Mouse (Mus musculus): Measurements from ENCODE around the gene Akap5. TPM values are rescaled to one million over a fixed set of nuclear protein-coding genes. Genes with fewer than 3 reads are reported as not detected.

The Akap5 gene
- polyA plus RNA-seq, 1 experiment from 2014 or later: 1.1 TPM

GRCm38 (mm10) chr12:76288494-76288893 lies 36.2 kb upstream of the Akap5 start:
- no peaks in the 10 kb centered on the region for H3K27me3 ChIP-seq (replicated peaks; ENCODE audit: control insufficient read depth, insufficient read depth, low read length)
- H3K4me1 ChIP-seq (ENCODE audit: control insufficient read depth, insufficient read depth, low read length): no peaks in the 10 kb centered on the region
- no peak overlapping the region for H3K27ac ChIP-seq (replicated peaks; ENCODE audit: low read depth, low read length)
- peaks cover 58% of the 10 kb centered on the region for H3K36me3 ChIP-seq (ENCODE audit: control insufficient read depth, insufficient read depth, low read length)
- H3K4me3 ChIP-seq (ENCODE audit: low read depth, low read length): no peak overlapping the region
- H3K4me2 ChIP-seq (ENCODE audit: low read depth, low read length): no peak overlapping the region
- 89% methylated on average over 5 of the region's 5 CpGs for WGBS
- DNase-seq (ENCODE audit: low spot score) (no peak), ATAC-seq (ENCODE audit: low read depth) (no peak)
- H3K9me3 ChIP-seq (ENCODE audit: control insufficient read depth, low read length): no peaks in the 10 kb centered on the region
- no peak overlapping the region for H3K9ac ChIP-seq (ENCODE audit: low read depth, low read length)

- H3K27ac ChIP-seq (replicated peaks; ENCODE audit: low read depth, low read length): no peak overlapping the region
- 96% methylated on average over 12 of the region's 12 CpGs for WGBS
- DNase-seq (ENCODE audit: low spot score): no peak
These were observed 35.3 kb upstream of the Akap5 start for GRCm38 (mm10) chr12:76289428-76289827.

DNA sequence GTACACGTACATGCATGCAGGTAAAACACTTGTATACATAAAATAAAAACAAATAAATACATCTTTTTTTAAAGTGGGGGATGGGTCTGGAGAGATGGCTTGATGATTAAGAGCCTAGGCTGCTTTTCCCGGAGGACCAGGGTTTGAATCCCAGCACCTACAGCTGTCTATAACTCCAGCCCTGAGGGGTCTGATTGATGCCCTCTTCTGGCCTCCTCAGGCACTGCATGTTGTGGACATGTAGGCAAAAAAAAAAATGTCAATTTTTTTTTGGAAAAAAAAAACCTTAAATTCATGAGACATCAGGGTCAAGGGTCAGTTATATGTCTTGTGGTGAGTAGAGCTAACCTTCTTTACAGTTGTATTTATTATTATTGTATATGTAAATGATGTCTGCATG lies 34.4 kb upstream of the Akap5 start:
- Histone ChIP-seq H3K4me1 (ENCODE audit: control insufficient read depth, insufficient read depth, low read length) (no peaks in the 10 kb centered on the region), H3K9me3 (ENCODE audit: control insufficient read depth, low read length) (no peaks in the 10 kb centered on the region), H3K27me3 (replicated peaks; ENCODE audit: control insufficient read depth, insufficient read depth, low read length) (no peaks in the 10 kb centered on the region), H3K27ac (replicated peaks; ENCODE audit: low read depth, low read length) (no peak overlapping the region), H3K9ac (ENCODE audit: low read depth, low read length) (no peak overlapping the region), H3K4me3 (ENCODE audit: low read depth, low read length) (no peak overlapping the region), H3K36me3 (ENCODE audit: control insufficient read depth, insufficient read depth, low read length) (peaks cover 57% of the 10 kb centered on the region), H3K4me2 (ENCODE audit: low read depth, low read length) (no peak overlapping the region)
- 94% methylated on average over 2 of the region's 2 CpGs for WGBS
- no peak for DNase-seq (ENCODE audit: low spot score)
- no peak for ATAC-seq (ENCODE audit: low read depth)

More at GRCm38 (mm10) chr12:76289428-76289827, 35.3 kb upstream of the Akap5 start:
- Histone ChIP-seq H3K9ac (ENCODE audit: low read depth, low read length) (no peak overlapping the region), H3K9me3 (ENCODE audit: control insufficient read depth, low read length) (no peaks in the 10 kb centered on the region), H3K27me3 (replicated peaks; ENCODE audit: control insufficient read depth, insufficient read depth, low read length) (no peaks in the 10 kb centered on the region), H3K36me3 (ENCODE audit: control insufficient read depth, insufficient read depth, low read length) (peaks cover 51% of the 10 kb centered on the region), H3K4me2 (ENCODE audit: low read depth, low read length) (no peak overlapping the region), H3K4me3 (ENCODE audit: low read depth, low read length) (no peak overlapping the region), H3K4me1 (ENCODE audit: control insufficient read depth, insufficient read depth, low read length) (no peaks in the 10 kb centered on the region)
- ATAC-seq (ENCODE audit: low read depth): no peak

DNA sequence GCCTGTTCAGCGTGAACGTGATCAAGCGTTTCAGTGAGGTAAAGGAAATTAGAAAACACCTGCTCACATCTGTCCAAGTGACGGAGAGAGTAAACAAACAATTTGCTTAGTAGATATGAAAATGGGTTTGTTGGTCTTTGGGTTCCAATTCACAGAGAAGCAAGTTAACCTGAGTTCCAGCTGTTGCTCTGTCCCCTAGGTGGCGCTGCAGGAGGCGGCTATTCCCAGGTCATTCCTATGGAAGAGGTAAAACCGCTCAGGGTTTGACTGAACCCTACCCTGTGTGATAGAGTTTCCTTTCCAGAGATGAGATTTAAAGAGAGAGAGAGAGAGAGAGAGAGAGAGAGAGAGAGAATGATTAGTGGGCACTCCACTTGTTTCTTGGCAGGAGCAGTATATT lies 31.5 kb upstream of the Akap5 start:
- H3K9ac ChIP-seq (ENCODE audit: low read depth, low read length): no peak overlapping the region
- no peaks in the 10 kb centered on the region for H3K9me3 ChIP-seq (ENCODE audit: control insufficient read depth, low read length)
- no peak overlapping the region for H3K27ac ChIP-seq (replicated peaks; ENCODE audit: low read depth, low read length)
- H3K4me1 ChIP-seq (ENCODE audit: control insufficient read depth, insufficient read depth, low read length): no peaks in the 10 kb centered on the region
- H3K4me3 ChIP-seq (ENCODE audit: low read depth, low read length): no peak overlapping the region
- 60% methylated on average over 7 of the region's 7 CpGs for WGBS
- peaks cover 71% of the 10 kb centered on the region for H3K36me3 ChIP-seq (ENCODE audit: control insufficient read depth, insufficient read depth, low read length)
- no peak overlapping the region for H3K4me2 ChIP-seq (ENCODE audit: low read depth, low read length)
- no peaks in the 10 kb centered on the region for H3K27me3 ChIP-seq (replicated peaks; ENCODE audit: control insufficient read depth, insufficient read depth, low read length)
- ATAC-seq (ENCODE audit: low read depth): no peak
- DNase-seq (ENCODE audit: low spot score): peak; percentile 48

DNA sequence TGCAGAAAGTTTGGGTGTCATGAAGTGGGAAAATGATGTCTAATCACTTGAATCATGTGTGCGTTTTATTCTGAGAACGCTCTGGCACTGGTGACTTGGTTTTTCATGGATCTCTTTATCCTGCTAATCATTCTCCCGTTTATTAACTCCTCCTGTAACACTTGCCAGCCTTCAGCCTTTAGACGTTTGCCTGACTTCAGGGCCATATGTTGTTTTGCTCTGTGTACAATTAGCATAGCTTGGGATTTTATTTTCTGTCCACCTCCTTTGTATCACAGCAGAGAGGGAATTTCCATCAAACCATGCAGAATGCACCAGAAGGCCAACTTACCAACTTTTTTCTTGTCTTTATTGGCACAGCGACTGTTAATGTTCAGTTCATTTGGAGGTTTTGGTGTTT lies 26.9 kb upstream of the Akap5 start:
- H3K36me3 ChIP-seq (ENCODE audit: control insufficient read depth, insufficient read depth, low read length): peaks cover 55% of the 10 kb centered on the region
- H3K4me3 ChIP-seq (ENCODE audit: low read depth, low read length): no peak overlapping the region
- no peak for DNase-seq (ENCODE audit: low spot score)
- H3K4me2 ChIP-seq (ENCODE audit: low read depth, low read length): no peak overlapping the region
- WGBS: 85% methylated on average over 5 of the region's 5 CpGs
- no peak overlapping the region for H3K27ac ChIP-seq (replicated peaks; ENCODE audit: low read depth, low read length)
- H3K27me3 ChIP-seq (replicated peaks; ENCODE audit: control insufficient read depth, insufficient read depth, low read length): no peaks in the 10 kb centered on the region
- ATAC-seq (ENCODE audit: low read depth): no peak
- H3K9me3 ChIP-seq (ENCODE audit: control insufficient read depth, low read length): no peaks in the 10 kb centered on the region
- no peaks in the 10 kb centered on the region for H3K4me1 ChIP-seq (ENCODE audit: control insufficient read depth, insufficient read depth, low read length)
- no peak overlapping the region for H3K9ac ChIP-seq (ENCODE audit: low read depth, low read length)

- Histone ChIP-seq H3K27ac (replicated peaks; ENCODE audit: low read depth, low read length) (no peak overlapping the region), H3K4me3 (ENCODE audit: low read depth, low read length) (no peak overlapping the region), H3K4me1 (ENCODE audit: control insufficient read depth, insufficient read depth, low read length) (no peaks in the 10 kb centered on the region), H3K9me3 (ENCODE audit: control insufficient read depth, low read length) (no peaks in the 10 kb centered on the region), H3K9ac (ENCODE audit: low read depth, low read length) (no peak overlapping the region), H3K36me3 (ENCODE audit: control insufficient read depth, insufficient read depth, low read length) (peaks cover 62% of the 10 kb centered on the region), H3K27me3 (replicated peaks; ENCODE audit: control insufficient read depth, insufficient read depth, low read length) (no peaks in the 10 kb centered on the region), H3K4me2 (ENCODE audit: low read depth, low read length) (no peak overlapping the region)
- DNase-seq (ENCODE audit: low spot score): no peak
- no peak for ATAC-seq (ENCODE audit: low read depth)
- 94% methylated on average over 9 of the region's 9 CpGs for WGBS
These were observed 25.3 kb upstream of the Akap5 start for GRCm38 (mm10) chr12:76299361-76299906.

DNA sequence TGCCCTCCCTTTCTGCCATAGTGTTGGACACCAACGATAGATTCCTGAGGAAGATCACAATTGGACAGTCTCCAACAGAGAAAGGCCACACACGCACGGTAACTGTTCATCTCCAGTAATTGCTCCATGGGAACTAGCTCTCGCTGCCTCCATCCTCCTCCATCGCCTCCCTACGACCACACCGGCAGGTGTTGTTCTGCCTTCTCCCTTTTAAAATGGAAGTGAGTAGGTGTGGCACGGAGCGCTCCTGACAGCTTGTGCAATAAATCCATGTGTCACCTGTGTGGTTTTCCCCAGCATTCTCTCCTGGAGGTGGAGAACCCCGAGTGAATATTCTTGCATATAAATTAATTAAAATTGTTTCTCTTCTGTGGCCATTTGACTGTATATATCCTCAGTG lies 24.3 kb upstream of the Akap5 start:
- Histone ChIP-seq H3K36me3 (ENCODE audit: control insufficient read depth, insufficient read depth, low read length) (peaks cover 53% of the 10 kb centered on the region), H3K4me1 (ENCODE audit: control insufficient read depth, insufficient read depth, low read length) (no peaks in the 10 kb centered on the region), H3K9ac (ENCODE audit: low read depth, low read length) (no peak overlapping the region), H3K4me3 (ENCODE audit: low read depth, low read length) (no peak overlapping the region), H3K27ac (replicated peaks; ENCODE audit: low read depth, low read length) (no peak overlapping the region), H3K9me3 (ENCODE audit: control insufficient read depth, low read length) (no peaks in the 10 kb centered on the region), H3K4me2 (ENCODE audit: low read depth, low read length) (no peak overlapping the region), H3K27me3 (replicated peaks; ENCODE audit: control insufficient read depth, insufficient read depth, low read length) (no peaks in the 10 kb centered on the region)
- no peak for ATAC-seq (ENCODE audit: low read depth)
- WGBS: 92% methylated on average over 10 of the region's 10 CpGs
- DNase-seq (ENCODE audit: low spot score): no peak

DNA sequence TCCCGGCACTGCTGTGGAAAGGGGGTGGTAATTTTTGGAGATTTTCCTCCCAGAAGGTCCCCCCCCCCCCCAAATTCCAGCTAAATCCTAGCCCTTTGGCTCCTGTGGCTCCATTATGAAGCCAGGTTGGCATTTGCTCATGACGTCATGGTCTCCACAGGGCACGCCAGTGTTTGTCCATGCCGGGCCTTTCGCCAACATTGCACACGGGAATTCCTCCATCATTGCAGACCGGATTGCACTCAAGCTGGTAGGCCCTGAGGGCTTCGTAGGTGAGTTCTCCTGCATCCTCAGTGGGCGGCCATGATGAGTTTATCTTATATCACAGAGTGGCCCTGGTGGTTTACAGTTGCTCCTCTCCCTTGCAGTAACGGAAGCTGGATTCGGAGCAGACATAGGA lies 21.2 kb upstream of the Akap5 start:
- WGBS: 85% methylated on average over 11 of the region's 11 CpGs
- DNase-seq (ENCODE audit: low spot score): no peak

GRCm38 (mm10) chr12:76304199-76304598 lies 20.5 kb upstream of the Akap5 start:
- DNase-seq (ENCODE audit: low spot score) (peak; percentile 56), ATAC-seq (ENCODE audit: low read depth) (no peak)
- Histone ChIP-seq H3K4me2 (ENCODE audit: low read depth, low read length) (no peak overlapping the region), H3K9me3 (ENCODE audit: control insufficient read depth, low read length) (no peaks in the 10 kb centered on the region), H3K27me3 (replicated peaks; ENCODE audit: control insufficient read depth, insufficient read depth, low read length) (no peaks in the 10 kb centered on the region), H3K4me3 (ENCODE audit: low read depth, low read length) (no peak overlapping the region), H3K4me1 (ENCODE audit: control insufficient read depth, insufficient read depth, low read length) (peaks cover 9% of the 10 kb centered on the region; the same call in 1 of the 2 replicates), H3K36me3 (ENCODE audit: control insufficient read depth, insufficient read depth, low read length) (peaks cover 53% of the 10 kb centered on the region), H3K27ac (replicated peaks; ENCODE audit: low read depth, low read length) (0 out of 2 replicates have a peak overlapping the region, but pooled peaks have one; percentile 21), H3K9ac (ENCODE audit: low read depth, low read length) (no peak overlapping the region)
- WGBS: 58% methylated on average over 4 of the region's 4 CpGs

More for the DNA sequence above, 21.2 kb upstream of the Akap5 start:
- Histone ChIP-seq H3K27ac (replicated peaks; ENCODE audit: low read depth, low read length) (0 out of 2 replicates have a peak overlapping the region, but pooled peaks have one; percentile 21), H3K4me1 (ENCODE audit: control insufficient read depth, insufficient read depth, low read length) (peaks cover 9% of the 10 kb centered on the region; the same call in 1 of the 2 replicates), H3K9me3 (ENCODE audit: control insufficient read depth, low read length) (no peaks in the 10 kb centered on the region), H3K9ac (ENCODE audit: low read depth, low read length) (no peak overlapping the region), H3K27me3 (replicated peaks; ENCODE audit: control insufficient read depth, insufficient read depth, low read length) (no peaks in the 10 kb centered on the region), H3K4me2 (ENCODE audit: low read depth, low read length) (no peak overlapping the region), H3K4me3 (ENCODE audit: low read depth, low read length) (no peak overlapping the region), H3K36me3 (ENCODE audit: control insufficient read depth, insufficient read depth, low read length) (peaks cover 54% of the 10 kb centered on the region)
- no peak for ATAC-seq (ENCODE audit: low read depth)

Measured in embryonic facial prominence, embryonic 14.5 days (tissue).